Mouse (Mus musculus): ENCODE measurements at regions not wholly inside any gene's neighbourhood (a gene's known extent, or its start where the extent isn't known, plus 50 kb on each side); places are given as distances from the start of the nearest gene placed in this dataset.

GRCm38 (mm10) chr15:40387746-40388145 is 253.6 kb downstream of the 9330182O14Rik start:
- TF ChIP-seq CTCF (IDR thresholded peaks at IDR 0.05; ENCODE audit: borderline replicate concordance, insufficient read depth, low read depth, low read length) (no peak), POLR2A (IDR thresholded peaks at IDR 0.05; ENCODE audit: borderline replicate concordance, insufficient read depth, low read length) (no peak)

Data from cerebellum, adult 2 months (tissue).